Mouse (Mus musculus): ENCODE data around the gene F2r.

Gene F2r

DNA sequence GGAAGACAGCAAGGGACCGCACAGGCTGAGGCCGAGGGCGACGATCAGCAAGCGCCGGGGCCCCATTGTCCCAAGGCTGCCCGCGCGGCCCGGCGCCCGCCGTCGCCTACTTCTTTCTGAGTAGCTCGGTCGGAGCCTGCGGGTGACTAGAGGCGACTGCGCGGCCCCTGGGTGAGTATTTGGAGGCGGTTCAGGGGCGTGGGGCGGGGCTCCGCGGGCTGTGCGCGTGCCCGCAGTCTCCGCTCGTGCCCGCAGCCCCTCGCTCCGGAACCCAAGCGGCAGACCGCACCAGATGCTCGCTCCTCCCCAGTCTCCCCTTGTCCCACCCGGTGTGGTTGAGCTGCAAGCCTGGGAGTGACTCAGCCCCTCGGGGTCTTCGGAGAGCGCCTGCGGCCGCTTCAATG is at the start of gene F2r:
TSS of gene F2r (minus strand) at position 179 of the 404 bp plus-strand sequence.
- peak; percentile 41 for DNase-seq (ENCODE audit: low spot score)

DNA sequence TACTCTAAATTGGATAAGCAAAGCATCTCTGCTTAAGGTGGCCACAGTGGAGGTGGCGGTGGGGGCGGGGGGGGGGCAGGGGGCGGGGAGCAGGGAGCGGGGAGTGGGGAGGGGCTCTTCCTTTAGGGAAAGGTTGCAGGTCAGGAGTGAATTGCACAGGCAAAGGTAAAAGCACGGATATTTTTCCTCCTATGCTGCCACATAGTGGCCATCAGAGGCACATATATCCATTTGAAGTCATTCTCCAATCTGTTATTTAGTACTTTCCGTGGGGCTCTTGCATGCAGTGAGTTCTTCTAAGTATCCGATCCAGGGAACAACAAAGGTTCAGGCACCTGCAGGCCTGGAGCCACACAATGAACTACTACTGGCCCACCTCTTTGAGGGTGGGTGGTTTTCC is 49.0 kb upstream of the F2r start:
- DNase-seq (ENCODE audit: low spot score), result no peak

DNA sequence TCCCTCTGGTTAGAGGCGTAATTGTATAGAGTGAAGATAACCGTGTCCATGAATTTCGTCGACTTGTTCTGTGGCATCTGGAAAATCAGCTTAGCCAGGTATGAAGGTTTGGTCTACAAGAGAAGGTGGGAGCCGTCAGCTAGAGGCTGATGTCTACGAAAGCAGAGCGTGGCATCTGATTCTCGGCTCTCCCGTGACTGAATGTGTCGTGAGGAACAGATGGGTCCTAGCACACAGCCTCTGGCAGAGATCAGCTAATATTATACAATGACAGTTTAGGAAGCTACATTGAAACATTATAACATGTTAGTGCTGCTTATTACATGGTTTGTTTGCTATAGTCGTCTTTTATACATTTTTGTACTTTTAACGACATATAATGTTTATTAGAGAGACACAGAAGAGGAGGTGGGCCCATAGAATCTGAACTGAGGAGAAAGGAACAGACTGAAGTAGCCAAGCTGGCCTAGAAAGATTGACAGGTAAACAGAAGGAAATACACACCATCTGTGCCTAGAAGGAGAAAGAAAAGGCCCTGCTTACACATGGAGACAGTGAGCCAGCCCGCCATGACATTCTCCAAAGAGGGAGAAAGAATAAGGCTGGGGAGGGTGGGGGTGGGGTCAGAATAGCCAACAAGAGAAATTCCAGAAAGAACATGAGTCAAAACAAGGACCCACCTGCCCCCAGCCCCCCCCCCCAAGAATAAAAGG is 47.5 kb upstream of the F2r start:
- DNase-seq (ENCODE audit: low spot score), result peak; percentile 17

DNA sequence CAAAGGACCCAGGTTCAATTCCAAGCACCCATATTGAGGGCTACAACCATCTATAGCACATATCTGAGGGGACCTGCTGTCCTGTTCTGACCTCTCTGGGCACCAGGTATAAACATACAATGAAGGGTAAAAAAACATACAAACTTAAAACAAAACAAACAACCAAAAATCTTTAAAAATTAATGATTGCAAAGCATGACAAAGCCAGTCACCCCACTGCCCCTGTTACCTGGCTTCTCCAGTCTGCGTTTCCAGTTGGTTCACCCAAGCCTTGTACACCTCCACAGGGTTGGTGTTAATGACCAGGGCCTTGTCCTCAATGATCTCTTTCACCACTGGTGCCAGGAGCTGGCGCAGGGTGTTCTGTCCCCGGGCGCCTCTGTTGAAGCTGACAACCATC is 45.5 kb upstream of the F2r start:
- DNase-seq (ENCODE audit: low spot score), result no peak

DNA sequence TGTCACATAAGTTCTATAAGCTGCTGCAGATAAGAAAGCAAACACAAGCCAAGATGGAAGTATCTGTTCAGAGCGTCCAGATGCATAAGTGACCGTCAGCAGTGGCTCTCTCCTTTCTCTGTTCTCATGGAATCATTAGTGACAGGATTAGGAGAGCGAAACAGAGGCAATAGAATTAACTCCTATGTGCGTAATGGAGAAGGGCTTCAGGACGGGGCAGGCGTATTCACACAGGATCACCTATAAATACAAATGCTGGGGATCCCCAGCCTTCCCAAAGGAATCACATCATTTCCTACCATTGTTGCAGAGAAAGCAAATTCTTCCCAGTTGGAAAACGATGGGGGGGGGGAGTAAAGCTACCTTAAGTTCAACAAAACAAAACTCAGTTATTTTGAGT is 41.1 kb upstream of the F2r start:
- DNase-seq (ENCODE audit: low spot score), result no peak

DNA sequence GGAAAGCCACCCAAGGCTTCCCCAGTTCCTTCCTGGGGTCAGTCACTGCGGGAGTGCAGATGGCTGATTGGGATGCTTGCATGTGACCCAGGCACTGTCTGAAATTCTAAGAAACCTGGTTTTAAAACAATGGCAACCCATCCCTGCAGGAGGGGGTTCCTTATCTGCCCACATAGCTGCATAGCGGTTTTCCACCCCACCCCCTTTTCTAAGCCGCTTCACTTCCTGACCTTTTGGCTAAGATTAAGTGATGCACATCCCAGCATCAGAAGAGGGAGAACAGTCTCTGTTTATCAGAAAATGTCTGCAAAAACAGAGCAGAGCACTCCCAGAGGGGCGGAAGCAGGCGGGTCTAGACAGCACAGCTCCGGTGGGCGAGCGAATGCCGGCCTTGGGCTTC is 38.9 kb upstream of the F2r start:
- no peak for DNase-seq (ENCODE audit: low spot score)

DNA sequence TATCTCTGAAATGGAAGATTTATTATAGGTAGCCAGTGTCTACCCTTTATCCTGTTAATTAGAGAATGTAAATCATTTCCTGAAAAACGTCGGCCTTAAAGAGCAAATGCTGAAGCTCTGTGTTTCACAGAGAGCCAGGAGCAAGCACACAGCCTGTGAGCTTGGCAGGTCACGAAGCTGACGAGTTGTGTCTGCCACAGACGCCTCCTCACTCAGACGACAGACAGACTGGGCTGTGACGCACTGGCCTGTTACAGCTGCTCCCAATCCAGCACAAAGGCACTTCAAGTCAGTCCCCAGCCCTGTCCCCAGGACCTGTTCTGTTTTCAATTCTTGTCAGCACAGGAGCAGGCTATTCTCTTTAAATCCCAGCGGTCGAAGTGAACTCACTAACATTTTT is 37.0 kb upstream of the F2r start:
- DNase-seq (ENCODE audit: low spot score), result no peak

DNA sequence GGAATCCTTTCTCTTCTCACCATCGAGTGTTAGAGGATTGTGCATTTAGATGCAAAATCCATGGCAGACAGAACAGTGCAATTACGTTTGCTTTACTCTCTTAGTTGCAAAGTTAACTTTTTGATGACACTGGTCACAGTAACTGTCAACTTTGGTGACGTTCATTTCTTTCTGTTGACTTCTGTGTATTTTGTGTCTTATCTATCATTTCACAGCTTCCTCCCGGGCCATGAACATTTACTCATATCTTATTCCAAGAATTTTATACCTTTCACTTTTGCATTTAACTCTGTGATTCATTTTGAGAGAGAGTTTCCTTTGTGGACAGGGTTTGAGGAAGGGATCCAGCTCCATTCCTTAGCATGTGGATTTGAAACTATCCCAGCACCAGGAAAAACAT is 35.4 kb upstream of the F2r start:
- no peak for DNase-seq (ENCODE audit: low spot score)

DNA sequence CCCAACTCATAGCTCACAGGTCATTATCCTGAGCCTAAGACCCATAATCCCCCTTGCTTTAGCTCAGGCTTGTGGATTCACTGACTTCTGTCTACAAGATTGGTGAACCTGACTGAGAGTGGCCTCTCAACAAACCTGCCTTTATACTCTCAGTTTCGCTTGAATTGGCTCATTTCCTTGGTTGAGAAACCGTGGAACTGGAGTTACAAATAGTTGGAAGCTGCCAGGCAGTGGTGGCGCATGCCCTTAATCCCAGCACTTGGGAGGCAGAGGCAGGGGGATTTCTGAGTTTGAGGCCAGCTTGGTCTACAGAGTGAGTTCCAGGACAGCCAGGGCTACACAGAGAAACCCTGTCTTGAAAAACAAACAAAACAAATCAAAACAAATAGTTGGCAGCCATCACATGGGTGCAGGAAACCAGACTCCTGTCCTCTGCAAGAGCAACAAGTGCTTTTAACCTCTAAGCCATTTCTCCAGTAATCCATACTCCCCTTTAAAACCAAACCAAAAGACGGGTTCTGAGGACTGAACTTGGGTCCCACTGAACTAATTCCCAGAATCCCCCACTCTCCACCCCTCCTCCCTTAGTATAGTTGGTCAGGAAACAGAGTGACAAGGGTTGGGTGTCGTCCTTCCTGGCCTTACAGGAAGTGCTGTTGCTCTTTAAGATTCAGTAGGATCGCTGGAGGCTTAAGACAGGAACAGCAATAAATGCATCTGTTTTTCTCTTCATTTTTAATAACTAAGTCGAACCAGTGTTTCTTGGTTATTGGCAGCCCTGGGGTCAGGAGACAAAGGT is 33.8 kb upstream of the F2r start:
- no peak for DNase-seq (ENCODE audit: low spot score)

DNA sequence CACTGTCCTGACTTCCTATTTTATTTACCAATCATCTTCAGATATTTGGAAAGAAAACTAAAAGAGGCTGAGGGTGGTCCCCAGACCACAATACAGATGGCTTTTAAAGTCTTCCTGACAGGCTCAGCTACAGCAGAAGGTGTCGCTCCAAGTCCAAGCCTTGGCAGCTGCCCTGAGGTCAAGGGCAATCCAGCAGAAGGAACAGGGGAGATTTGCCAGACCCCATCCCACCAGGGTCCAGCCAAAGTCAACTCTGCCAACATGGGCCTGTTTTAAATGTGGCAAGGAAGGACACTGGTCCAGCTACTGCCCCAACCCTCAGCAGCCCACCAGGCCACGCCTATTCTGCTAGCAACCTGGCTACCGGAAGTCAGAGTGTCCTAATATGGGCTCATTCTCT is 31.7 kb upstream of the F2r start:
- DNase-seq (ENCODE audit: low spot score), result no peak

DNA sequence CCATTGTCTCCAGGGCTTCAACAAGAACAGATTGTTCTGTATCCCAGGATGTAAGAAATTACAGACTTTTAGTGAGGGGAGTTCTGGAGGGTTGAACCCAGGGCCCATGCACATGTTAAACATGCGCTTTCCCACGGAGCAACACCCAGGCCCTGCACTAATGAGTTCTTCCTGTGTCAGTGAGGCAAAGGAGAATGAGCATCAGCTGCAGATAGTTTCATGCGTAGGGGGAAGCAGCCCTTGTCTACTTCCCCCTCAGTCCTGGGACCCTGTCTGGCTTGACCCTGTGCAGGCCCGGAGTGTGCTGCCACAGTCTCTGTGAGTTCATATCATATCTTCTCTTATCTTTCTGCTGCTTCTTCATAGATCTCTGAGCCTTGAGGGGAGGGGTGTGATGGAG is 29.0 kb upstream of the F2r start:
- DNase-seq (ENCODE audit: low spot score), result no peak

DNA sequence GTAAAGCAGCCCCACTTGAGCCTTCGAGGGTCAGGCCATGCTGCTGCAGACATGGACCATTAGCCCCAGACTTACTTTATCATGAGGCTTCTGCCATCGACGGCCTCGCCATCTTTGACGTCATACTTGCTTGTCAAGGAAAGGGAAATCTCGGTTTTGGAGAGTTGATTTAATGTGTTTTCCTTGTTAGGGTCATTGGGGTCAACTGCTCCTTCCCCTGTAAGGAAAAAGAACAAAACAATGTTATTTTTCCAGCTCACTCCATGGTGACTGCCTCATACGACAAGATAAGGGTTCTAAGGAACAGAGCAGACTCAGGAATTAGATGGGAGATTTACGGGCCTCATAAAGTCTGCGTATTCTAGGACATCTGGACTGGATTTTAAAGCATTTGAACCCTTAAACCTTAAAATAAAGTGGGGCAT is 28.4 kb upstream of the F2r start:
- no peak for DNase-seq (ENCODE audit: low spot score)

DNA sequence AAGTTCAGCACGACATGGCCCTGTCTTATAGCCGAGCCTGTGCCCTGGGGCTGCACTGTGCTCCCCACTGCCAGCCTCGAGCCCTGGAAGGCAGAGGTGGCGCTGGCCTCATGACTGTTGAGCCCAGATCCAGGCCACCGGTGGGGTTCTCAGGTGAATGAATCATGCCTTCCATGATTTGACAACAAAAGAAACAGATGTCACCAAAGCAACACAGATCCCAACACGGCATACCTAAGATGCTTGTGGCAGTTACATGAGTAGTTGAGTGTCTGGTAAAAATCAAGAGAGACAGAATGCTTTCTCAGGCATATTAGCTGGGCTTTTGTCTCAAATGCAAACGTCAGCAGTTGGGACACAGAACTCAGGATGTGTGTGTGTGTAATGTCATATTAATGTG is 25.5 kb upstream of the F2r start:
- DNase-seq (ENCODE audit: low spot score), result no peak

DNA sequence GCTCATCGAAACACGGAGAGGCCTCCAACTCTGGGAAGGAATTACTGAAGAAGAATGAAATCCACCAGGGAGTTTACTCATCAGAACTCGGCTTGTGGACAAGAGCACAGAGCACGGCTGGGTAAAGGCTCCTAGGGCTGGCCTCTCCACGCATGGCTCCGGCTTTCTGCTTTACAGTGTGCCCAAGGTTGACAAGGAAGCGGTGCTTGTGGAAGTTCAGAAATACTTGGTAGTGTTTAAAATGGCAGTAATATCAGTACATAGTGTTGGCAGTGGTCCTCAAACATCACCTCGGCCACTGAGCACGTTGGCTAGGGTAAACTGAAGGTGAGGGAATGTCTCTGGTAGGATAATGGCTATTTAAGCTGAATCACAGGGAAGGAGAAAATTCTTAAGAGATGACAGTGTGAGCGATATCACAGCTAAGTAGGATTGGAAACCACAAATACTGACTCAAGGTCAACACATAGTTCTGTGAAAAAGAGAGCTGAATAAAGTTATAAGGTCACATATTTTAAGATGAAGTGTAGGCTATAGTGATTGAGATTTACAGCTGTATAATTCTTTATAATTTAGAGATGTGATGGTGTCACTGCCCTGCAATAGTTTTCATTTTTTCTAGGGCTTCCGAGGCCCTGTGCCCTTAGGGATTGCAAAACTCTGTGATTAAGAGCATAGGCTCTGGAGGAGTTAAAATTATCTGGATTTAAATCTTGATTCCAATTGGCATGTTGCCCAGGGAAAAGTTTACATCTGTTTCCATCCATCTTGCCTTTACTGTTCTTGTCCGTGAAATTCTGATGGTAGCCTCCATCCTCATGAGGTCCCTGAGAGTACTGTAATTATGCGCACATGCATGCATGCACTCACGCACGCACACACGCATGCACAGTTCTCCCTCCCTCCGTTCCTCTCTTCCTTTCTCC is 23.0 kb upstream of the F2r start:
- no peak for DNase-seq (ENCODE audit: low spot score)

DNA sequence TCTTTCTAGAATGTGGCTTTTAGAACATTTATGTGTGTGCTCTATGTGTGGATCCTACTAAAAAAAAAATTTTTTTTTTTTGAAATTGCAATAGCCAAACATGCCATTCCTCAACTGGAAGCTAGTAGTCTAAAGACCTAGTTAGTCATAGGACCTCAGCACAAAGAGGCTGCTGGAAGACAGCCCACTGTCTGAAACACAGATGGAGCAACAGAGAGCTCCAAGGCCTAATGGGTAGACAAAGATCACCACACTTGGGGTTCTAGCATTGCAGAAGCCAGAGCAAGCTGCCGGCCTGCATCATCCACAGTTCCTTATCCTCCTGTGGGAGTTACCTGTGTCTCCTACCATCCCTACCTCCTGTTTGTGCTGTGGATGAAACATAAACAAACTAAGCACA is 22.1 kb upstream of the F2r start:
- no peak for DNase-seq (ENCODE audit: low spot score)

DNA sequence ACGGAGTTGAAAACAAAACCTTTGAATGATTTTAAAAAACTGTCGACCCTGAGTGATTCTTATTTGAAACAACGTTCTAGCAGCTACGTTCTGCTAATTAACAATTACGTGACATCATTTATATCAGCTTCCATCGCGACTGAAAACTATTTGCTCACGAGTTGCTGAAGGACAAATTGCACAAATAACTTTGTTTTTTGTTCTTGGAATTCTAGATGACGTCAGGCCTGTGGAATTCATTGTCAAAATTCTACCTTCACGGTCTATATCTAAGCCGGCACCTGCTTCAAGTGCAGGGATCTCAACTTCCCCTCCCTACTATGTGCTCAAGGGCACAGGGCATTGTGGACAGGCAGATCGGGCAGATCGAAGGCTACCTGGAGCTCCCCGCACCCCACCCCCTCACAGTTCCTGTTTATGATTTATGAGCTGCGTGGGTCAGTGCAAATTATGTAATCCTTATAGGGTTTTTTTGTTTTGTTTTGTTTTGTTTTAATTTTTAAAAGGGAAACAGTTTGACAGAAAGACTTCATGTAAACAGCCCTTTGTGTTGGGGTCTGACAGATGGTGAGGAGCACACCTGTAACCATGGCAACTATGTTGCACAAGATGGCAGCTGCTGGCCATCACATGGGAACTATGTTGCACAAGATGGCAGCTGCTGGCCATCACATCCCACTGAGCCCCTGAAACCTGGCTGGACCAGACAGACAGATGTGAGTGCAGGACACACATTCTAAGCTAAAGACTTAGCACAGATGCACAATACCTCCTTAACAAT is 21.2 kb upstream of the F2r start:
- DNase-seq (ENCODE audit: low spot score), result no peak

DNA sequence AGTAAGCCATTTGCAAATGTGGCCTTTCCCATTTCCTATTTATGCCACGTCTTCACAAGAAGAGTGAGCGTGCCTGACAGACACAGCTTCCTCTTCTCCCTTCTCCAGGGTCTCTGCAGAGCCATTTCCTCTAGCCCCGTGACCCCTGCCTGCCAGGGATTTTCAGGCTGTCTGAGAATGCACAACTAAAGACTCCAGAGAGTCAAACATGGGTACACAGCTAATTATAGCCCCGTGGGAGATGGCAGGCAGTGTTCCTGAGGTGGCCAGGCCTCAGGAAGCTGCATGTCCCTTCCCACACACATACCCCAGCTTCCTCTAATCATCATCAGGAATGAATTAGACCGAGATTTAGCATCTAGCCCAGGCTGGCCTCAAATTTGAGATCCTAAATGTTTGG is 20.6 kb upstream of the F2r start:
- no peak for DNase-seq (ENCODE audit: low spot score)

DNA sequence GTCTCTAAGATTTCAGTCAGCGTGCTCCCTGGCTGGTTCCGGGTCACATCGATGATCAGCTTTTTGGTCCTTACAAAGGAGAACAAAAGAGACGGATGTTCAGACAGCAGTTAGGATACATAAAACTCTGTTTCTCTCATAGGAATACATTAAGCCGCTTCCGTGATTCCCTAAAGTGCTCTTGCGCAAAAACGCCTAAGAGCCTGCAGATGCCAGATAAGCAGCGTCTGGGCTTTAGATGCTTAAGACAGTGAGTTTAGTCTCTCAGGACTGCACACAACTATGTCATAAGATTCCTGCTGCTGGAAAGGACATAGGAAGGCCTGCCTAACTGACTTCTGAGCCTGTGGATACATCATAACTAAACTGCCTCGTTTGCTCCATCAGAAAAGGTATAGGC is 19.4 kb upstream of the F2r start:
- no peak for DNase-seq (ENCODE audit: low spot score)

DNA sequence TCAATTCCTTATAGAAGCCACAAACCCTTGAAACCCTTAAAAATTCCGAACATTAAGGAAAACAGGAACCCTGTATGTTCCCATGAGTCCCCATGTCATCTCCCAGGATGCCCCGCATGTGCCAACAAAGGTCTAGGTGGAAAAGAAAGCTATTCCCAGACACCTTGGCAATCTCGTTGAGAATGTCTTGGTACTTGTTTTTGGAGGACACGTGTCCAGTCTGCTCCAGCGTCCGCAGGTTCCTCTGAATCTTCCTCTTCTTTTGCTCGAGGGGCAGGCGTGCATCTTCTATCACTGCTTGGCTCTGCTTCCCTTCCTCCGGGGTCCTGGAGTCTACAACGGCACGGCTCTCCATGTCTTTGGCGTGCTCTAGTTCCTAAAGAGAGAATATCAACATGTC is 17.0 kb upstream of the F2r start:
- DNase-seq (ENCODE audit: low spot score), result no peak

DNA sequence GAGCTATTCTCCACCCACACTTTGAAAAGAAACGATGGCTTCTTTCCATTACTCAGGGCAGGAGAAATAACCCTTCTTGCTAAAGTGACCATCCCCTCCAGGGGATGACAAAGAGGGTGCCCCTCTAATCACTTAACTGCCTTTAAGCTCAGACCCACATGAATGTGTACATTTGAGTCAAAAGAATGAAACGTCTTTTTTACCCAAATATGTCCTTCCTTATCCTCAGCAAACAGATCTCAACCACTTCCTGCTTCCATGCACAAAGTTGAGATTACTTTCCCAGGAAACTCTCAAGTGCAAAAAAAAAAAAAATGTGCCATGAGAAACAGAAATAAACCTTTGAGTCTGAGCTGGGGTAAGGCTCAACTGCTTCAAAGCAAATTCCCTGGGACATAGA is 16.2 kb upstream of the F2r start:
- DNase-seq (ENCODE audit: low spot score), result no peak

DNA sequence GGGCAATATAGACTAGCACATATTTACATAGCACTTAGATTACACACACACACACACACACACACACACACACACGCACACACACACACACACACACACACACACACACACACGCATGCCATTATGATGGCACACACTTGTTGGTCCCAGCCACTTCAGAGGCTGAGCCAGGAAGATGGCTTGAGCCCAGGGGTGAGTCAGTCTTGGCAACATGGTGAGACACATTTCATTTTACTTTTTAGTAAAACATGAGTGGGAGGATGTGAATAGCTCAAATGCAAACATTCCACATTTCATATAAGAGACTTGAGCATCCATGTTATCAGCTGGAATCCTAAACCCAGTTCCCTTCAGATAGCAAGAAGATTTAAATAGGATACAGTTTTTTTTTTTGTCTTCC is 15.1 kb upstream of the F2r start:
- DNase-seq (ENCODE audit: low spot score), result no peak

DNA sequence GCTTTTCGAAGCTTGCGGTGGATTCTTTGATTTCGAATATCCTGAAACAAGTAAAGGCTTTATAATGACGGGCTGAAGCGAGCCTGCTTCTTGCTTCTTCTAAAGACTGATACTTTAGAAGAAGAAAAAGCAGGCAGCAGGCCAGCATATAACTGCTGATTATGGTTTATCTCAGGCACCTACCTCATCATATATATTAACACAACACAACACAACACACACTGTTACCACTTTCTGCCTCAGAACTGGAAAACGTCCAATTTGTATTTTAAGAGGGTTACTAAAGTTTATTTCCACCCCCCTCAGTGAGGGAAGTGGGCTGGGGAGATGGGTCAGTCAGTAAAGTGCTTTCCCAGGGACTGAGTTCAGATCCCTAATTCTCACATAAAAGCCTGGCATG is 13.9 kb upstream of the F2r start:
- no peak for DNase-seq (ENCODE audit: low spot score)

All from layer of hippocampus, adult 11-12 months (tissue).